Mouse (Mus musculus): ENCODE data around the gene Hdhd5.

Gene Hdhd5

DNA sequence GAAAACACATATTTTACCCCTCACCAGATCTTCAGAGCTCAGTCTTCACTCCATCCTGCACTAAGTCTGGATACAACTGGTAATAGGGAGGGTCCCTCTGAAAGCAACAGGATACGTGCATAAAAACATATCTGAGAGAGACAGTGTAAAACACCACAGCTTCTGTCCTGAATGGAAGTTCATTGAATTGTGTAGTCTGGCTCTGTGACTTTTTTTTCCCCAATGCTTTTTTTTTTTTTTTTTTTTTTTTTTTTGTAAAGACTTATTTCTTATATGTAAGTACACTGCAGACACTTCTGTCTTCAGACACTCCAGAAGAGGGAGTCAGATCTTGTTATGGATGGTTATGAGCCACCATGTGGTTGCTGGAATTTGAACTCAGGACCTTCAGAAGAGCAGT lies 1.5 kb upstream of the Hdhd5 start:
- no peak for DNase-seq (ENCODE audit: low spot score)

DNA sequence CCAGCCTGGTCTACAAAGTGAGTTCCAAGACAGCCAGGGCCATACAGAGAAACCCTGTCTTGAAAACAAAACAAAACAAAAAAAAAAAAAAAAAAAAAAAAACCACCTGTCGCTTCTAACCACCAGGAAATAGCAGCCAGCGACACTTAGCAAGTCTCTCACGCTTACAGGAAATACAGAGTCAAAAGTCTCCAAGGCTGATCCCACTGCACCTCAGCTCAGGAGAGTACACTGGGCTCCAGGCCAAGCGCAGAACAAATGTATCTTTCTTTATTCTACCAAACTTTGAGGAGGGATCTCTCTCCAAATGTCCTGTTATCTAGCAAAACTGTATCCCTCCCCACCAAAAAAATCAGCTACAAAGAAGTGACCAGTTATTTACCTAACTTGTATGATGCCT lies 2.0 kb downstream of the Hdhd5 start:
- no peak for DNase-seq (ENCODE audit: low spot score)

DNA sequence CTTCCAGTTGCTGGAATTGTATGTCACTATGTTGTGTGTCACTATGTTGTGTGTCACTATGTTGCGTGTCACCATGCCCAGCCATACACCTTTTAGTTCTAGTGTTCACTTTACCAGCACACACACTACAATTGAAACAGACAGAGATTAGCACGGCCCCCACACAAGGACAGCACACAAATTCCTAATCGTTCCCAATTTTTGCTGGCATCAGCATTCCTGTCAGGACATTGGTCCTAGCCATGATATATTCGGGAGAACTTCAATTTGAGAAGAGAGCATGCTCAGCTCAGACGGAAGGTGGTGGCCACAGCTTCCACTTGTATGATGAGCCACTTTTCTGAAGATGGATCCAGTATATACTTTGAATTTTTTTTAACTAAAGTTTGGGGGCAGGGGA lies 6.3 kb downstream of the Hdhd5 start:
- no peak for DNase-seq (ENCODE audit: low spot score)

DNA sequence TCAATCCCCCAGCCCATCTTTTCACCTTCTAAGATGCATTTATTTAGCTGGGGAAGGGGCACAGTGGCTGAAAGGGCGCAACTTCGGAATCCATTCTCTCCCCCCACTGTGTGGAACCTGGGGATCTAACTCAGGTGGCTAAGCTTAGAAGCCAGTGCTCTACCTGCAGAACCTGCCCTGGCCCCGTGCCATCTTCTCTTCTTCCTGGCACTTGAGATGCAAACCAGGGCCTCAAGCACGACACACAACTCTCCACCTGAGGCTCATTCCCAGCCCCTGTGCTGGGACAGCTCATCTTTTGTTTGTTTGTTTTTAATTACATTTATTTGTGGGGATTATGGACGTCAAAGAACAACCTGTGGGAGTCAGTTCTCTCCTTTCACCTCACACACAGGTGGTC lies 11.5 kb downstream of the Hdhd5 start:
- DNase-seq (ENCODE audit: low spot score), result no peak

DNA sequence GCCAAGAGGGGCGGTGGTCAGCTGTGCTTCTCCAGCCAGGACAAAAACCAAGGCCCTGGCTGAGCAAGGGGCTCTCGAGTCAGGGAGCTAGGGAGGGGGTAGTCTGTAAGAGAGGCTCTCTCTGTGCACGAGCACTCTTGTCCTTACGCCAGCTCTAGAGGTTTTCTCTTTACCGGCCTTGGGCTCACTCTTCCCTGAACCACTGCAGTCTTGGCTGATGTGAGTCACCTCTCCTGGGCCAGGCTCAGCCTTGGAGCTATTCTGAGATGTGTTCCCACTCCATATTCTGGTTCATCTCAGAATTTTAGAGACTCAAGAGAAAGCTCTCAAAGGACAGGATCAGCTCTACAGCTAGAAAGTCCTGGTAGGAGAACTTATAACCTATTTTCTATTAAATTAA lies 13.8 kb downstream of the Hdhd5 start:
- no peak for DNase-seq (ENCODE audit: low spot score)

DNA sequence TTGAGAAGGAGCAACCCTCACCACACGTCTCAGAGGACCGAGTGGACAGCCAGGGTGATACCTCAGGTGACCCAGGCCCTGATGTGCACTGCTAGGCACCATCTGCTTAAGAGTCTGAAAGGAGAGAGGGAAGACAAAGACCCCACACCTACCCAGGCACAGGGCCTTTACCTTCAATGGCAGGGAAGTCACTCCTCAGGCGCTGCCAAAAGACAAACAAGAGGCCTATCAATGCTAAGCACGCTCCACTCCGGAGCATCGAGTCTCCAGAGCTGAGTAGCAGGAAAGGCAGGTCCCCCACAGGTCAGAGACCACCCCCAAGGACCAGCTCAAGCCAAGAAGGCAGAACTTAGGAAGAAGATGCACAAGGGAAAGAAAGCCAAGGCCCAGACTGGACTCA lies 14.2 kb downstream of the Hdhd5 start:
- no peak for DNase-seq (ENCODE audit: low spot score)

DNA sequence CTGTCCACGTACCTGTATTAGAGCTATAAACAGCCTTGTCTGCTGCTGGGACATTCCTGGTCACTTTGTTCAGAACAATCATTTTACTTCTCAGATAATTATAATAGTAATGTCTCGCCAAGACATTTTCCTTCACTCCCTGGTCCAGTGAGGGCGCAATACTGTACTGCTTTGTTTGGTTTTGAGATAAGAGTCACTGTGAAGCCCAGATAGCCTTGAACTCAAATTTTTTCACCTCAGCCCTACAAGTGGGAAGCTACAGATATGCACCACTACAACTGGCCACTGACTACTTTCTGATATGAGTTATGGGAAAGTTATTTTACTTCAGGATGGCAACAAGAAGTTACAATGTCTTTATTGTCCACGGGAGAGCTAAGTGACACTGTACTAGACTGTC lies 14.7 kb downstream of the Hdhd5 start:
- DNase-seq (ENCODE audit: low spot score), result no peak

DNA sequence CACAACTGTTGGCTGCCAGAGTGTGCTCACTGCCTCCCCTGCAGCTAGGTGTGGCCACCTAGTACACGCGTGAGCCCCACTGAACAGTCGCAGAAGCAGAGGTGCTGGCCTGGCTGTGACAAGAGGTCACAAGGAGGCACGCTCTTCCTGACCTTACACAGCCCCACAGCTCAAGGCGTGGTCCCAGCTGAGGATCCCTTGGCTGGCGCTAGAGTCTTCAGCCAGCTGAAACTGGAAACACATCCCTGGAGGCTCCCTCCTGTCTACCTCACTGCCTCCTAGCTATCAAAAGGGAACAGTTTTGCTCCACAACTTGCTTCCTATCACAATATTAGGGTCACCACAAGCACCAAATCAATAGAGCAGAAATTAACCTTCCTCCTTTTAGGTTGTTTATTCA lies 19.9 kb downstream of the Hdhd5 start:
- no peak for DNase-seq (ENCODE audit: low spot score)

DNA sequence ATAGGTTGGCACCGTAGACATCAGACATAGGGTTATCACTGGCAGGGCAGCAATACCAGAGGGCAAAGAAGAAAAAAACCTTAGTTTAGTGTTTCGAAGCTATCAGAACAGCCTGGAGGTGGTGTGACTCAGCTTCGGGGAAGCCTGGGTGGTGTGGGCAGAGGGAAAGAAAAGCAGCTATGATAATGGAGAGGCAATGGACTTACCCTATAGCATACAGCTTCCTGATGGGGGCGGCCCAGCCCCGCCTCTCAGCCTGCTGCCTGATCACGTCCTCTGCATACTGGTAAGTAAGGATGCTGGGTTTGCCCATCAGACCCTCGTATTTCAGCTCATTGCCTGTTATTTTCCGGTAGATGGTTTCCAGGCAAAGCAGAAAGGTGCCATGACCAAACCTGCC lies 20.7 kb downstream of the Hdhd5 start:
- DNase-seq (ENCODE audit: low spot score), result no peak

DNA sequence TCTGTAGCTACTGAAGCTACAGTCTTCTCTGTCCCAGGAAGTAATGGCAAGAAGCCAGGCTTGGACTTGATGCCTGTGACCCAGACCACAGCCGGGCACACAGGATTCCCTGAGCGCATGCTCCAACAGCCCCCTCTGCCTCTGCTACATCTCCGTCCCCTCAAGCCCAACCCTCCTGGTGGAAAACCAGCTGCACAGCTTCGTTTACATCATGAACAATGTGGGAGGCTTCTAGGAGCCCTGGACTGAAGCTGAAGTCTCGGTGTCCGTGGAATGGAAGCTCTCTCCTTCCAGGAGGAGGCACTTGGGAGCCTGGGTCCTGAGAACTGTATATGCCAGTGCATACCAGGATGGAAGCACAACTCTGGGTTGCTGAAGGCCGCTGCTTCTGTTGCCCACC lies 21.1 kb downstream of the Hdhd5 start:
- no peak for DNase-seq (ENCODE audit: low spot score)

DNA sequence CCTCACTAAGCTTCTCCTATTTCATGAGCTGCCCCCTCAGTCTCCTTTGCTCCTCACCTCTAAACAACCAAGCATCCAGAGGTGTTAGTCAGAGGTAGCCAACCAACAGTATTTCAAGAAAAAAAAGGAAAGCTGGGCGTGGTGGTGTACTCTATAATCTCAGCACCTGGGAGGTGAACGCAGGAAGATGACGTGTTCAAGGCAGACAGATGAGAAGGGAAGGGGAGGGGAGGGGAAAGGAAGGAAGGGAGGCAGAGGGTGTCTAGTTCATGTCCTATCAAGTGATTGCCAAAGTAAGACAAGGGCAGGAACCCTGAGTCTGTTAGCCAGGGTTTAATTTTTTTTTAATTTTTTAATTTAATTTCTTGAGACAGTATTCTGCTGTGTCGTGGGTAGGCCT lies 22.5 kb downstream of the Hdhd5 start:
- no peak for DNase-seq (ENCODE audit: low spot score)

DNA sequence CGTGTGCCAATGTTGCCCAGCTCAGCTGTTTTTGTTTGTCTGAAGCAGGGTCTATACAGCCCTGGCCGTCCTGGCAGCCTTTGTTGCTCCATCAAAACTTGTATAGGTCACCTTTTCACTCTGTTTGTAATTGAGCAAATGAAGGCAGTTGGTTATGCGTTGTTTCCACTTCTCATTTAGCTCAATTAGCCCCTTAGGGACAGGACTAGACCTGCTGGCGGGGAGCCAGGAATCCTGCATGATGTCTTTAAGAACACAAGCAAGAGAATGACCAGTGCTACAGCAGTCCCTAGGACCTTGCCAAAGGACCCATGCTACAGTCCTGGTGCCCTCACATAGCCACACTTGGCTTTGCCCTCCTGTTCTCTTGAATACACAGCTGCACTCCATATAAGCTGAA lies 25.6 kb downstream of the Hdhd5 start:
- DNase-seq (ENCODE audit: low spot score), result no peak

DNA sequence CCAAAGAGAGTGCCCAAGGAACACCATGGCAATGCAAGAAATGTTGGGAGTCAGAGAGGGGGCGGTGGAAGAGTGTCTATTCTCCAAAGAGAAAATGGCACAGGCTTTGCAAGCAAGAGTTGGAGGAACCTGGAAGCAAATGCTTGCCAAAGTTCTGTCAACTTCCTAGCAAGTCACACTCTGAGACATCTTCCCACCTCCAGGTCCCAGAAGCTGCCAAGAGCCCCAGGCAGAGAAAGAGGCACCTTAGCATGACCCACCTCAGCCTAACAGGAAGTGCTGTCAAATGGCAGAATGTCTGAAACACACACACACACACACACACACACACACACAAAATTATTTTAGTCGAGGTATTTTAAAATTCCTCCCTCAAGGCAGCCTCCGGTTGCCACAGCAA lies 27.1 kb downstream of the Hdhd5 start:
- DNase-seq (ENCODE audit: low spot score), result no peak

DNA sequence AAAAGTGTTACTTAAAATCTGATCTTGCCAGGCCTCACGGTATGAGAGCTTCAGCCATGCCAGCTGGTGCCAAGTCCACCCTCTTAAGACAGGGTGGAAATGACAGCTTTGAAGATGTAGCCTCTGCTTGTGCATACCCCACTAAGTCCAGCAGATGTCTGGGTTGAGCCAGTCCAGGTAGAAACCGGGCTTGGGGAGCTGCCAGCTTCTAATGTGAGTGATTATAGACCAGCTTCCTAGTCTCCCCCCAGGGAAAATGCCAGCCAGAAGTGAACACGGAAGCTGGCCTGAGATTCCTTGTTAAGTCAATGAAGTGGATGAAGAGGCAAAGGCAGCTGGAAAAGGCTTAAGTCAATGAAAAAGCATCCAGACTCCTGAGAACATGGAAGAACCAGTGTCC lies 34.6 kb downstream of the Hdhd5 start:
- no peak for DNase-seq (ENCODE audit: low spot score)

DNA sequence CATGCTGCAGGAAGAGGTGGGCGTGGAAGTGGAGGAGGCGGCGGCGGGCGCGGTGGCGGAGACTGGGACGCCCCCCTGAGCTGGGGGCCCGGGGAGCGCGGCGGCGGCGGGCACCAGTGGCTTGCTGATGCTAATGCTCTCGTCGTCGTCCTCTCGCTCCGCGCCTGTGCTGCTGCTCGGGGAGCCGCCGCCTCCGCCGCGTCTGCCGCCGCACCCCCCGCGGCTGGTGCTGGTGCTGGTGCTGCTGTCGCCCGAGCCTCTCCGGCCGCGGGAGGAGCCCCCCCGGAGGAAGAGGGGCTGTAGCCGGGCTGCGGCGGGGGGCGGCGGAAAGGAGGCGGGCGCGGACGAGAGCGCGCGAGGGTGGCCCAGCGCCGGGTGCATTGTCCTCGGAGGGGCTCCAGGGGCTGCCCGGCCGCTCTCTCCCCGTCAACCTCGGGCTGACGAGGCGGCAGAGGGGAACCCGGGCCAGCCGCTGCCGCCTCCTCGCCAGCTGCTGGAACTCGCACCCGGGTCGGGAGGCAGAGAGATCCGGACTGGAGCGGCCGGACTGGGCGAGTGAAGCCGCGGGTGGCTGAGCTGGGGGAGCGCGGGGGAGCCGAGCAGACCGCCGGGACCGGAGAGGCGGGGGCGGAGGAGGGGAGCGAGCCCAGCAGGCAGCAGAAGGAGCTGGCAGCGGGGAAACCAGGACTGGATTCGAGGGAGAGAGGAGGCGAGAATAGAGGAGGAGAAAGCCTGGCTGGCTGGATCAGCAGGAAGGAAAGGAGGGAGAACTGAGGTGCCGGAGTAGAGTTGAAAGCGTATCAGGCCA lies 37.5 kb downstream of the Hdhd5 start, which contains the start of gene Tmem121b:
TSS of gene Tmem121b (minus strand) at position 434 of the 808 bp plus-strand sequence.
- DNase-seq (ENCODE audit: low spot score), result peak; percentile 35

DNA sequence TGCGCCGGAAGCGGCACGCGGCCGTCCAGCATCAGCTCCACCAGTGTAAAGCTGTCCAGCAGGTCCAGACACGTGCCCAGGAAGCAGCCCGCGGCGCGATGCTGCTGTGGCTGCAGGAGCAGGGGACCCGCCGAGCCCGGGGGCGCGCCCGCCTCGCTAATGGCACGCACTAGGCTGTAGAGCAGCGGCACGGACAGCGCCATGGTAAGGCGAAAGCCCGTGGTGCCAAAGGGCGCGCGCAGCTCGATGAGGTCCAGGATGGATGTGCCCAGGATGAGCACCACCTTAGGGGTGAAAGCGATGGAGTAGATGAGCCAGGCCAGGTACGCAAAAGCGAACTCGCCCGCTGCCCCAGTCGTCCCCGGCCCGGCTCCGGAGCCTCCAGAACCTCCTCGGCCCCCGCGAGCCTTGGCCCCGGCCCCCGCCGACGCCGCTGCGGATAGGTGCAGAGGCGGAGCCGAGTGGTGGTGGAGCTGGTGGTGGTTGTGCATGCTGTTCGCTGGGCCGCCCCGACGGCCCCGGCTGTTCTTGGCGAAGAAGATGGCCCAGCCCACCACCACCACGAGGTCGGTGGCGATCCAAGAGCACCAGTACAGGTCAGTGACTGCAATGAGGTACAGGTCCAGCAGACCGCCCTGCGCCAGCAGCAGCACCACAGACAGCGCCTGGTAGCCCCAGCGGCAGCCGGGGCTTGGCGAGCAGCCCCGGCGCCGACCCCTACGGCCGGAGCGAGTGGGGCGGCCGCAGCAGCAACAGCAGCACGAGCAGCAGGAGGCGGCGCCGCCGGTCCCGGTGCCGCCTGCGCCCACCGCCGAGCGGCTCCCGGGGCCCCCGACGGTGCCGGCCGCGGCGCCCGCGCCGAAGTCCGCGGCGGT lies 38.4 kb downstream of the Hdhd5 start:
- no peak for DNase-seq (ENCODE audit: low spot score)

DNA sequence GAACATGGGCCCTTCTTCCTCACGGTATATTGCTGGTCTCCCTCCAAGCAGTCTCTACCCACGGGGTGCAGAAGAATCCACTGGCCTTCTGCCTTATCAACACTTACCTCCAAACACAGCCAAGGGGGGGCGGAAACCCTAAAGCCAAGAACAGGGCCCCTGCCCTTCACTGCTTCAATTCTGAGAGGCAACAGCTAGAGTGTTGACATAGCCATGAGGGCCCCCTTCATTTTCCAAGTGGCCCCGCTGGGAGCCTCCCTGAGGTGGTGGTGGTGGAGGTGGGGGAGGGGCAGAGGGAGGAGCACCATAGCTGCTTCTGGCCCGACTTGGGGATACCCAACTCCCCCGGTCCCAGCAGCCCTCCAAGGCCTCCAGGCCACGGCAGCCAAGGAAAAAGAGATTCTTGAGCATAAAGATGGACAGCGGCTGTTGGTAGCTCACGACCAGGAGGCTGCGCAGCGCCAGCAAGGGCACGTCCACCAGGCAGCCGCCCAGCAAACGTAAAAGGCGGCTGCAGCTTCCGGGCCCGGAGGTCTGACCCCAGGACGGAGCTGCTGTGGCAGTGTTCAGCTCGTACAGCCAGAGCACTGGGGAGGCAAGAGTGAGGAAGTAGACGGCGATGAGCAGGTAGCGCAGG lies 39.1 kb downstream of the Hdhd5 start:
- no peak for DNase-seq (ENCODE audit: low spot score)

DNA sequence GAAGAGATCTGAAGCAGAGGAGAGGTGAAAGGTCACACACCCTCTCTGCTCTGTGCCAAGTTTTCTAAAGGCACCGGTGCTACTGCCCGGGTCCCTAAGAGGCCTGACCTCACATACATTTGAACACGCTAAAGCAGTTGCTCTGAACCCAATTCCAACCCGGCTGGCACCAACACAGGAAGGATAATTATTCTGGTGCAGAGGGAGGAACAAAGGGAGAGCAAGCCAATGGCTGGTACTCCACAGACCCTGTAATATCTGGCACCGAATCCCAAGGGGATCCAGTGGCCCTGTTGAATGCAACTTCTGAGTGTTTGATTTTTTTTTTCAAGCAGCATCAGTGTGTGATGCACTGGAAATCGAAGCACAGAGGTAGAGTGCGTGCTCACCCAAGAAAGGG lies 40.1 kb downstream of the Hdhd5 start:
- no peak for DNase-seq (ENCODE audit: low spot score)

DNA sequence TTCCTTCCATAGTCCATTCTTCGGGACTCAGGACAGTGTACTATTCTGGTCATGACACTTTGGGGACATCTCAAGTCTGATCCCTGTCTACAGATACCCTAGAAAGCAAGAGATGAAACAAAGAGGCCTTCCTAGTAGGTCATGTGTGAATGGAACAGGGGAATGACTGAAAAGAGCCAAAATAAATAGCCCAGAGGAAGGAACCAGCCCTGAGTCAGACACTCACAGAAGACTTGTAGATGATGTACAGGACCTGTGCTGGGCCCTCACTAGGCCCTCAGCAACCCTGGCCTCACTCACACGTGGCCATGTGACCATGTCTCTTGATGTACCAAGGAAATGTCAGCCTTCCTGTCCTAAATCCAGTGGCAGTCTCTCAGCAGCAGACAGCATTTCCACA lies 41.7 kb downstream of the Hdhd5 start:
- no peak for DNase-seq (ENCODE audit: low spot score)

DNA sequence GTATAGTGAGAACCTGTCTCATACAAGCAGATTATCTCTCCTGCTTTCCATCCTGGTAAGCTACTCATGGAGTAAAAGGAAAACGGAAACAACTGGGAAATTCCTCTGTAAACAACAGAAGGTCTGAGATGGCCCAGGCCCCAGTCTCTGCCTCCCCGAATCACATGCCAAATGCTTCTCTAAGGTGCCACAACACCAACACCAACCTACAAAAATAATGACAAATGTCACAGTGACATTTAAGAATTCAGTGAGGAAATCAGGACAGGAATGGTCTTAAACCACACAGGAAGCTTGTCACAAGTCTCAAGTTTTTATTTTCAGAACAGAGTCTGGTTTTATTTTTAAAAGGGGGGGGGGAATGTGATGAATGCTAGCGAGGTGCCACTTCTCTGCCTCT lies 42.5 kb downstream of the Hdhd5 start:
- DNase-seq (ENCODE audit: low spot score), result no peak

DNA sequence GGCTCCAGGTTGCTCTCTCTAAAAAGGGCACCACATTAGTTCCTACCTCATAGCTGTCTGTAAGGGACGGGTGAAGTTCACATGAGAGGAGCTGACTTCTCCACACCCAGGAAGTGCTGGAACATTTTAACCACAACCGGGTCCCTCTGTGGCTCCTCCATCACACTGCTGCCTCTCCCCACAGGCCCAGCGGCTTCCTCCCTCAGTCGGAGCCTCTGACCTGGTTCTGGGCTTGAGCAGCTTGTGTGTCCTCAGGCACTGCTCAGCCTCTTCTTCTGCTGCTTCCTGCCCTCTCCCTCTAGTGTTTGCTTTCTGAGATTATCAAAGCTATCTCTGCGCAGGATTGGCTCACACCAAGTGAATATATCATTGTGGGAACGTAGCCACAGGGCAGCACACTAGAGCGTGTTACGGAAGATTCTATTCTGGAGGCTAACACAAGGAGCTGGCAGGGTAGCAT lies 45.0 kb downstream of the Hdhd5 start:
- no peak for DNase-seq (ENCODE audit: low spot score)

DNA sequence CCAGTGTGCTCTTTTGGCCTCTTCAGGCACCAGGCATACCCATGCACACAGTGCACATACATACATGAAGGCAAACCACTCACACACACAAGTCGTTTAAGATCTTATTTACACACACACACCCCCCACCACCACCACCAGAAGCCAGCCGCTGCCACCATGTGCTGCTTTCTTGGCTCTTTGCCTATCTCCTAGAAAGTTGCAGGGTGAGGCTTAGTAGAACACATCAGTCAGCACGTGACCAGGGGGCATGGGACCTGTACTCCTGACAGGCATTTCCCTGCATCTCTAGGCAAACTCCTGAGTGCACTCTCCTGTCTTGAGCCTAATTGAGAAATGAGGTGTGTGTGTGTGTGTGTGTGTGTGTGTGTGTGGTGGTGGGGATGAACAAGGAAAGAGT lies 46.1 kb downstream of the Hdhd5 start:
- DNase-seq (ENCODE audit: low spot score), result no peak

DNA sequence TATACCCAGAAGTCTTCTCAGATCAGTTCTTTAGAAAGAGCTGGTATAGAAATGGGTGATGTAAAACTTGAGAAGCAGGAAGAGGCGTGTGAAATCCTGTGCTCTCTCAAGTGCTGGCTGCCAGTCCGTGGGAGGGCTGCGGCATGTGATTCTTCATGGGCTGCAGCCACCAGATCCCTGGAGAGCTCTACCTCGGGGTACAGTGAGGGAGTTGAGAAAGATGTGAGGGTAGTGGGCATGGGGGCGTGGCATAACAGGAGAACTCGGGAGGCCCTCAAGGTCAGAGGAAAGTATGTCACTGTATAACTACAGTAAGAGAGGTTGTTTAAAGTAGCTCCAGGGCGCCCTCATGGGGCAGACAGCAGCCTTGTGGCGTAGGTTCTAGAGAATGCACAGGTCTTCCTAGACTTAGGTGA lies 47.9 kb downstream of the Hdhd5 start:
- DNase-seq (ENCODE audit: low spot score), result no peak

Data from ovary, postnatal 10 days (tissue).